Mouse (Mus musculus) thymus, postnatal 0 days (tissue): ENCODE data around the gene Adcy4. TPM values are rescaled to one million over a fixed set of nuclear protein-coding genes. Genes with fewer than 3 reads are reported as not detected.

Source experiments
- DNase-seq: peaks from one replicate; pipeline ENCODE4 v3.0.0-alpha.2; 2015; ENCODE audit warnings: low spot score
- polyA plus RNA-seq: library from polyadenylated mRNA; unstranded; fragments of >200 nt; fragmentation: Nextera tagmentation; extraction: Ambion mirVana; gene quantifications from 2 replicates; pipeline ENCODE4 v1.2.1, GENCODE M21; 2015

The Adcy4 gene
- polyA plus RNA-seq, 1 experiment from 2014 or later, result 2.7 TPM

- DNase-seq, result peak; percentile 46
Observed at GRCm38 (mm10) chr14:55758363-55758784, 25.5 kb downstream of the Adcy4 start, which contains the start of gene Cideb. Gene Cideb, minus strand, starts transcription at chr14:55758458.

GRCm38 (mm10) chr14:55757566-55757965 lies 26.3 kb downstream of the Adcy4 start:
- no peak for DNase-seq

- no peak for DNase-seq
Observed at GRCm38 (mm10) chr14:55747051-55747847, 36.6 kb downstream of the Adcy4 start.

- no peak for DNase-seq
Observed at GRCm38 (mm10) chr14:55745861-55746237, 38.0 kb downstream of the Adcy4 start.

GRCm38 (mm10) chr14:55745180-55745860 lies 38.6 kb downstream of the Adcy4 start, which contains the start of the genes Dhrs1 and Nop9:
Gene Dhrs1, minus strand, starts transcription at chr14:55745690.
Gene Nop9, plus strand, starts transcription at chr14:55745693.
- peak; percentile 85 for DNase-seq

GRCm38 (mm10) chr14:55743711-55744110 lies 40.2 kb downstream of the Adcy4 start:
- DNase-seq, result peak; percentile 87

- no peak for DNase-seq
Observed at GRCm38 (mm10) chr14:55737086-55737687, 46.7 kb downstream of the Adcy4 start.

GRCm38 (mm10) chr14:55735758-55736157 lies 48.1 kb downstream of the Adcy4 start:
- DNase-seq, result no peak

GRCm38 (mm10) chr14:55735334-55735733 lies 48.6 kb downstream of the Adcy4 start:
- DNase-seq, result no peak

GRCm38 (mm10) chr14:55734869-55735268 lies 49.0 kb downstream of the Adcy4 start:
- no peak for DNase-seq

GRCm38 (mm10) chr14:55733889-55734288 lies 50.0 kb downstream of the Adcy4 start:
- DNase-seq, result no peak

- DNase-seq, result no peak
Observed at GRCm38 (mm10) chr14:55730531-55731032, 53.3 kb downstream of the Adcy4 start.

- no peak for DNase-seq
Observed at GRCm38 (mm10) chr14:55730116-55730515, 53.8 kb downstream of the Adcy4 start.

- DNase-seq, result no peak
Observed at GRCm38 (mm10) chr14:55727889-55728685, 55.8 kb downstream of the Adcy4 start.

- DNase-seq, result no peak
Observed at GRCm38 (mm10) chr14:55726261-55726660, 57.6 kb downstream of the Adcy4 start.

- peak; percentile 92 for DNase-seq
Observed at GRCm38 (mm10) chr14:55724411-55724871, 59.5 kb downstream of the Adcy4 start.

GRCm38 (mm10) chr14:55723433-55723832 lies 60.5 kb downstream of the Adcy4 start:
- DNase-seq, result no peak

- DNase-seq, result no peak
Observed at GRCm38 (mm10) chr14:55722438-55722945, 61.4 kb downstream of the Adcy4 start.

GRCm38 (mm10) chr14:55721700-55722437 lies 62.0 kb downstream of the Adcy4 start, which contains the start of gene Rabggta:
Gene Rabggta, minus strand, starts transcription at chr14:55722263.
- peak; percentile 94 for DNase-seq

- no peak for DNase-seq
Observed at GRCm38 (mm10) chr14:55721076-55721475, 62.8 kb downstream of the Adcy4 start.
